Mouse (Mus musculus) erythroblast, embryonic 14.5 days (primary cell): Measurements from ENCODE around the gene B830017H08Rik.

Experiments
- GATA1 ChIP-seq: IDR thresholded peaks from 2 replicates; pipeline ENCODE4 v1.6.1; 2012; ENCODE audit warnings: low read length, inconsistent platforms, mixed read lengths
- TAL1 ChIP-seq: IDR thresholded peaks from 3 replicates; pipeline ENCODE4 v1.6.1; 2012; ENCODE audit warnings: low read length, inconsistent platforms, mixed read lengths

GRCm38 (mm10) chr16:17828229-17828628 is 4.7 kb upstream of the B830017H08Rik start:
- no peak for TF ChIP-seq GATA1
- no peak for TF ChIP-seq TAL1
